Mouse (Mus musculus) small intestine, adult 2 months (tissue): Measurements from ENCODE around the gene Ptprs.

Experiments used
- CTCF ChIP-seq: fragments of 200-500 bp; IDR thresholded peaks from 2 replicates; pipeline ENCODE4 v1.5.1; 2012; ENCODE audit warnings: low read depth, mild to moderate bottlenecking, control low read depth, inconsistent platforms, low read length, moderate library complexity, mixed read lengths; ENCODE audit not compliant: insufficient replicate concordance, insufficient read length; ENCODE audit errors: extremely low read depth
- POLR2A ChIP-seq: fragments of 200-500 bp; IDR thresholded peaks from 2 replicates; pipeline ENCODE4 v1.6.1; 2012; ENCODE audit warnings: low read depth, mild to moderate bottlenecking, control low read depth, inconsistent platforms, low read length, moderate library complexity

DNA sequence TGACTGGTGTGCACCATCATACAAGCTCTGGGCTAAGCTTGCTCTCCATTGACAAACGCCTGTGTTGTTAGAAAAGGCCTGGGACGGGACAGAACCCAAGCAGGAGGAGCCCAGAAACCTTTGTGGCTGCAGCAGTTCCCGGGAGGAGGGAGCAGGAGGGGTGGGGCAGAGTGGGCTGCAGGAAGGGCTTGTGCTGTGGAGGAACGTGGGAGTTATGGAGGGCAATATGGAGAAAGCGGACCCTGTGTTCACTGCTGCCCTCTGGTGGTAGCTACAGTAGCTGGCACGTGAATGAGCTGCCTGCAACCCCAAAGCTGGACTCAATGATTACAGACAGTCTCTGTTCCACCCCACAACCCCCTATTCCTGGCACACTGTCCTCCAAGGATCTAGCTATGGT, 3.1 kb upstream of the Ptprs start:
- TF ChIP-seq POLR2A (no peak), CTCF (peak; percentile 94)
